Mouse (Mus musculus) megakaryocyte, embryonic 14.5 days (primary cell): Measurements from ENCODE around the gene Vipas39. TPM values are rescaled to one million over a fixed set of nuclear protein-coding genes. Genes with fewer than 3 reads are reported as not detected.
"Not testable (repeated sequence)": the region's sequence is repeated elsewhere in the genome, so short reads cannot be mapped to it uniquely, and the experiment has no call there.

Experiments used
- H3K27me3 ChIP-seq: replicated peaks from 2 replicates; pipeline ENCODE3; 2012; ENCODE audit warnings: inconsistent platforms
- H3K36me3 ChIP-seq: replicated peaks from 2 replicates; pipeline ENCODE3; 2012; ENCODE audit warnings: low read length, inconsistent platforms, mixed read lengths
- H3K4me1 ChIP-seq: 2 replicates; pipeline ENCODE4 v1.6.1; 2012; ENCODE audit warnings: inconsistent platforms
- H3K4me3 ChIP-seq: replicated peaks from 2 replicates; pipeline ENCODE3; 2012; ENCODE audit warnings: moderate library complexity, mild to moderate bottlenecking, inconsistent platforms
- H3K9me3 ChIP-seq: 2 replicates; pipeline ENCODE4 v1.6.1; 2012; ENCODE audit warnings: inconsistent platforms
- FLI1 ChIP-seq: IDR thresholded peaks from 2 replicates; pipeline ENCODE4 v1.6.1; 2012; ENCODE audit warnings: low read length, inconsistent platforms, mixed read lengths
- GATA1 ChIP-seq: IDR thresholded peaks from 3 replicates; pipeline ENCODE4 v1.6.1; 2012; ENCODE audit warnings: mixed read lengths, low read length, inconsistent platforms, borderline replicate concordance
- polyA plus RNA-seq: library from polyadenylated mRNA; stranded (reverse); fragments of >175 nt; gene quantifications from 2 replicates; pipeline ENCODE4 v1.2.3, GENCODE M21; 2012; ENCODE audit warnings: low replicate concordance; ENCODE audit not compliant: insufficient read depth

The Vipas39 gene
- polyA plus RNA-seq: 2.2 and 3.4 TPM in 2 replicates

DNA sequence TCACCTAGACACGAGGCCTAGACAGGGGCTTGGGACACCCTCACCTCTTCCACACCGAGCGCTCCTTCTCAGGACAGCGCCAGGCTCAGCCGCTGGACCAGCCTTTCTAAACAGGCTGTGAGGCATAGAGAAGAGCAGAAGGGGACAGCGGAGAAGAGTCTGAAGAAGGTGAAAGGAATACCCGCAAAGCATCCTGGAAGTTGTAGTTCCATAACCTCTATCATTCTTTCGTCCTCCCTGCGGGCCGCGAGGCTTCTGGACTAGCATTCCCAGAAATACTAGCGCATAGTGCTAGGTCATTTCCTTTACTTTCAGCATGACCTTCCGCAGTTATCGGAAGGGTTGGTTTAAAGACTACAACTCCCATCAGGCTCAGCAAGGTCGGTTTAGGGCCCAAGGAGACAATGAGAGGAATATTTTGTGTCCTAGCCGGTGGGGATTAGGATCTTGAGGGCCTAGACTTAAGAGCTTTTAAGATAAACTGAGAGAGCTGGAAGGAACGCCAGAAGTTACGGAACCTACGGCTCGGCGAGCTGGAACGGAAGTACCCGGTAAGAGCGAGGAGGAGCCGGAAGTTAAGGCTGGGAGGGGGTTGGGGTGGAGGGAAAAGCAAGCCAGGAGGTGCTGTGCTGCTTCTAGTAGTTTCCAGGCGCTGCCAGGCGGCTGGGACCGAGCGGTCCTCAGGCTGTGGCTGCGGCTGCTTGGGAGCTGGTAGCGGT is at the start of gene Vipas39, which contains the start of gene Ahsa1:
Vipas39 (minus strand) TSS at position 149 of the 719 bp plus-strand sequence.
Ahsa1 (plus strand) TSS at position 372 of the 719 bp plus-strand sequence.
- no peaks in the 10 kb centered on the region for H3K9me3 ChIP-seq
- H3K27me3 ChIP-seq: no peaks in the 10 kb centered on the region
- TF ChIP-seq FLI1: 0 out of 2 replicates have a peak, but pooled peaks have one; percentile 68
- no peak for TF ChIP-seq GATA1
- H3K4me3 ChIP-seq: peak within 1 kb of the TSS; percentile 94
- peaks cover 36% of the 10 kb centered on the region for H3K4me1 ChIP-seq
- peaks cover 62% of the 10 kb centered on the region for H3K36me3 ChIP-seq

DNA sequence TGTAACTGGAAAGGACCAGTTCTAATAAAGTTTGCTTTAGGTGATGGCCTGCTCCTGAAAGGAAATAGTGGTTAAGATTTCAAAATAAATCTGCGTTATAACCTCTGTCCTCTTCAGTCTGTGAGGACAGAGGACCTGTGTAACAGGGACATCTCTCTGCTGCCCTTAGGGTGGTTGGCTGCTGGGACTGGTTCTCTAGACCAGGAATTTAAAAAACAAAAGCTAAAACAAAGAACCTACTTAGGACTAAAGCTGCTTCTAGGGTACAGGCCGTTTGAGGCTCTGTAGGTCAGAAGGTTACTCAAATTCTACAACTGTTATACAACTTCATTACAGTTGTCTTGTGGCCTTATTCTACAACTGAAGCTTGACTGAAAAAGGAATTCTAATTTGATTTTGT is 47.0 kb upstream of the Vipas39 start:
- Histone ChIP-seq H3K4me3 (no peak overlapping the region), H3K27me3 (no peaks in the 10 kb centered on the region), H3K4me1 (0 out of 2 replicates have a peak, but pooled peaks cover 3% of the 10 kb centered on the region), H3K9me3 (no peaks in the 10 kb centered on the region), H3K36me3 (peaks cover 96% of the 10 kb centered on the region)
- TF ChIP-seq GATA1: no peak
- no peak for TF ChIP-seq FLI1

DNA sequence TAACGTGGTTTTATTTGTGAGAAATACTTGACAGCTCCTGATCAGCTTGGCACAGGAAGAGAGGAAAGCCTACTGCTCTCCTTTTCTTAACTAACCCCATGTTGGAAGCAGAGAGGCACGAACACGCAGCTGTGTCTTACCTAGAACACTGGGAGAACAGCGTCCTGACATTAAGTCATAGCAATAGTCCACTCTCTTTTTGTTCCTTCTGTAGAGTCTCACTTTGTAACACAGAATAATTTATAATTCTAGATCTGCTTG is 40.5 kb upstream of the Vipas39 start:
- H3K9me3 ChIP-seq, H3K4me1 ChIP-seq, H3K27me3 ChIP-seq, H3K4me3 ChIP-seq: not testable (repeated sequence)
- peaks cover 46% of the 10 kb centered on the region for H3K36me3 ChIP-seq

DNA sequence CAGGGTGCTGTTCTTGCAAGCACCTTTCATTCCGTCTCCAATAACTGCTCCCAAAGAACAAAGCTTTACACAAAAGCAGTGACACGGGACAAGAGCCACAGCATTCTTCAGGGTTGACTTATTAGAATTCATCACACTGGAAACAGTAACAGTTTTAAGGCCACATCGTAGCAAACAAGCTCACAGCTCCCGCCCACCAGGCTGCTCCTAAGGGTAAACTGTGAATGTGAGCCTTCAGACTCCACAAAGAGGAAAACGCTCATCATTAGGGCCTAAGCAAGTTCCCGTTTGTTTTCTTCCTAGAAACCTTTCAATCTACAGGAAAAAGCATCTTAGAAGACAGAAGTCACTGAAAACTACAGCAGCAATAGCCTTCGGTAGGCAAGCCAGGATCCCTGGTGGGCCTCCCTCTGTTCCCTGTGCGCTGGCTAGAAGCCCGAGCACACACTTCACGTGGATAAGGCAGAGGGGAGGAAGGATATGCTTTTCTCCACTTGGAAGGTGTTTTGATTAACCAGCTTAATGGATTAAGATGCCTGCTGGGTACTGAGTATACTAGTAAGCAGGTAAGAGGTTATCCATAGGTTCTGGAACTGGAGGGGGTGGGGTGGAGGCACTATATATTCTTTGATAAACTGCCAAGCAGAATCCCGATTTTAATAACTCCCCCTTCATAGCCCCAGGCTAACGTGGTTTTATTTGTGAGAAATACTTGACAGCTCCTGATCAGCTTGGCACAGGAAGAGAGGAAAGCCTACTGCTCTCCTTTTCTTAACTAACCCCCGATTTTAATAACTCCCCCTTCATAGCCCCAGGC is 39.9 kb upstream of the Vipas39 start:
- peaks cover 6% of the 10 kb centered on the region for H3K4me1 ChIP-seq
- peaks cover 40% of the 10 kb centered on the region for H3K36me3 ChIP-seq
- peaks cover 6% of the 10 kb centered on the region for H3K27me3 ChIP-seq
- TF ChIP-seq GATA1 (no peak), FLI1 (no peak)
- H3K9me3 ChIP-seq: no peaks in the 10 kb centered on the region
- H3K4me3 ChIP-seq: no peak overlapping the region

DNA sequence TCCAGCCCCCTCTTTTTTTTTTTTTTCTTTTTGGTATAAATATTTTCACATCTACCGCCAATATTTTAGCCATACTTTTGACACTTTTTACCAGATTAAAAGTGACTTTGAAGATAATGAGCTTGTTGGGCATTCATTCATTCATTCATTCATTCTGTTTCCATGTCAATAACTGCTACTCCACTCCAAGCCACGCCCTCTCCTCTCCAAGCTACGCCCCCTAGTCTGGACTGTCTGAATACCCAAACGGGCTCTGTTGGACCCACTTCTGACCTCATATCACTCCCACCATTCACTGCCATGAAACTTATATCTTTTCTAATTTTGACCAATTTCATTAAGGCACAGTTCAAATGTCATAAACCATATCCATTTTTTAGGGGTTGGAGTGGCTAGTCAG is 35.1 kb upstream of the Vipas39 start:
- TF ChIP-seq GATA1 (no peak), FLI1 (no peak)
- peaks cover 28% of the 10 kb centered on the region for H3K4me1 ChIP-seq
- no peaks in the 10 kb centered on the region for H3K36me3 ChIP-seq
- H3K27me3 ChIP-seq: peaks cover 34% of the 10 kb centered on the region
- H3K9me3 ChIP-seq: no peaks in the 10 kb centered on the region
- no peak overlapping the region for H3K4me3 ChIP-seq

DNA sequence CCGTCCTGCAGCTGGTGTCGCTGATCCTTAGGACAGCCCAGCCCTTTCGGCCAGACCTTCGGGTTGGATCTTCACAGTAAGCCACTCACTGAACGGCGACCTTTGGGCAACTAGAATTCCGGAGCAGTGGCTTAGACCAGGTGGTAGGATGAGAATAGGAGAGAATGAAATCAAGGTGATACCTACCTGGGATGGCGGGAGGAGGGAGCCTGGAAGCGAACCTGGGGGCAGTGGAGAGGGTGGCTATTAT is 34.3 kb upstream of the Vipas39 start:
- H3K9me3 ChIP-seq: no peaks in the 10 kb centered on the region
- peaks cover 22% of the 10 kb centered on the region for H3K4me1 ChIP-seq
- no peaks in the 10 kb centered on the region for H3K36me3 ChIP-seq
- TF ChIP-seq FLI1 (no peak), GATA1 (no peak)
- peak overlapping the region; percentile 92 for H3K4me3 ChIP-seq
- H3K27me3 ChIP-seq: peaks cover 40% of the 10 kb centered on the region

DNA sequence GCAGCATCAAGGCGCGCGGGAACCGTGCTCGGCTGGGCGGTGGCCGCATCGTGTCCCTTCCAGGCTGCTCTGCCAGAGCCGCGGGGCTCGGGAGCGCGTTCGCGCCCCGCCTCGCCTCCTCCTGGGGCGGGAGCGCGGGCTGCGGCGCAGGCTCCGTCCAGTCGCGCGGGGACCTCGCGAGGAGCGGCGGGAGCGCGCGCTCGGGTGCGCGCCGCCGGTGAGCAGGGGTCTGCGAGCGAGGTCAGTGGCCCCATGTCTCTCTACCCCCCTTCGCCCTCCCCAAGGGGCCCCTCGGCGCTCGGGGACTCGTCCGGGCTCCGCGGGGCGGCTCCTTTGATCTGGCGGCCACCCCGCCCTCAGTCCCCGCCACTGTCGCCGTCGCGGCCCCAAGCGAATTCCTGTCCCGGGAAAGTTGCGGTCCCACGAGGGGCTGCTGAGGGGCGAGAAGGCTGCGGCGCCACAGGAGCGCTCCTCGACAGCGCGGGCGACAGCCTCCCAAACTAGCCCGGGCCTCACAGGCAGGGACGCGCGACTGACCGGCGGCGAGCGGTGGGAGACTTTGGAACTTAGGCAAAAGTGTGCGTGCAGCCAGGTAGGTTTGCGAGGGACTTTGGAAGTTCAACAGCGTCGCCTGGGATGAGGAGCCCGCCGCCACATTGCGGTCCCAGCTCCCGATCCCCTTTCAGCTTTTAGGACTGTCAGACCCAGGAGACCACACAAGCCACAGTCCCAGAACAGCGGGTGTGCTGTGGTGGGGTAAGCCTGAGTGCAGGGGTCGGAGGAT is 33.8 kb upstream of the Vipas39 start, which contains the start of gene Ism2:
Ism2 (minus strand) TSS at position 49 of the 784 bp plus-strand sequence.
- peak within 1 kb of the TSS; percentile 92 for H3K4me3 ChIP-seq
- peaks cover 22% of the 10 kb centered on the region for H3K4me1 ChIP-seq
- H3K27me3 ChIP-seq: peaks cover 45% of the 10 kb centered on the region
- H3K9me3 ChIP-seq: no peaks in the 10 kb centered on the region
- no peaks in the 10 kb centered on the region for H3K36me3 ChIP-seq
- TF ChIP-seq GATA1: no peak
- TF ChIP-seq FLI1: no peak

DNA sequence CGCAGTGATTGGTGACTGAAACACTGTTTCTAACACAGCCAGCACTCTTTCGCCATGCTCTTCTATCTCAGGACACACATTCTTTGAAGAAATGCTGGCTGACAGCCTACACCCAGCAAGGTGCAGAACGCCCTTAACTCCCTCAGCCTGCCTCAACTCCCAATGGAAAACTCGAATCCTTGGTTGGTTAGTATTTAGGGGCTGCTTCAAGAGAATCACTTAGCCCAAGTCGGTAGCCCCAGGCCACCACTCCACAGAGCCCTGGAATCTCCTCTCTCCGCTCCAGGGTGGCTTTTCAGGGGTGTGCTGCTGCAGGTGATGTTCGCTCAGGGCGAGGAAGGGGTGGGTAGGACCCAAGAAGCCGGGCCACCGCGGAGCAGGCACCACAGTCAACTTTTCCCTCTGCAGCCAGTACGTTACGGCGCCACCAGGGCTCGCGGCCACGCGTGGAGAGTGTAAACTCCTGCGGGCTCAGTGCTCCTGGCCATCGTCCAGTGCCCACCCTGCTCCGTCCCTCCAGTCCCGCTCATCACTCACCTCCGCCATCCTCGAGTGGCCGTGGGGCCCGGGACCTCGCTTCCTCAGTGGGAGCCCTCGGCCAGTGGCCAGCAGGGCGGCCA is 33.1 kb upstream of the Vipas39 start:
- Histone ChIP-seq H3K9me3 (no peaks in the 10 kb centered on the region), H3K4me3 (peak overlapping the region; percentile 92), H3K4me1 (peaks cover 23% of the 10 kb centered on the region), H3K27me3 (peaks cover 48% of the 10 kb centered on the region), H3K36me3 (no peaks in the 10 kb centered on the region)
- TF ChIP-seq GATA1: no peak
- no peak for TF ChIP-seq FLI1

DNA sequence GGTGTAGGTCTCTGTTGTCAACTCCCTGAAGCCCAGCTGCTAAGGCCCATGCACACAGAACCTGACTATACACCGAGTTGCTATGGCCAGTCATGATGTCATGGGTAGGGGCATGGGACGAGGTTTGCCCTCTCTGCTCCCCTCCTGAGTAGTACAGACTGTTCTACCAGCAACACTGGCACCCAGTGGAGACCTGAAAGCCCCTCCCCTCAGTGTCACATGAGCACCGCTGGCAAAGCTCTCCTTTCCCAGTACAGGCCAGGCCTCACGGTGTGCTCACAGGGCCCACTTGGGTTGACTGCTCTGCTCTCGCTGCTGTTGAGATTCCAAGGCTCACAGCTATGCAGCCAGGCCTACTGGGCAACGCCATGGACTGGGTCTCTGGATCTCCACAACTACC is 27.9 kb upstream of the Vipas39 start:
- H3K4me3 ChIP-seq: no peak overlapping the region
- peaks cover 43% of the 10 kb centered on the region for H3K27me3 ChIP-seq
- peaks cover 10% of the 10 kb centered on the region for H3K4me1 ChIP-seq
- peaks cover 5% of the 10 kb centered on the region for H3K9me3 ChIP-seq
- H3K36me3 ChIP-seq: no peaks in the 10 kb centered on the region
- no peak for TF ChIP-seq GATA1
- no peak for TF ChIP-seq FLI1
